In the genomic region with DNA sequence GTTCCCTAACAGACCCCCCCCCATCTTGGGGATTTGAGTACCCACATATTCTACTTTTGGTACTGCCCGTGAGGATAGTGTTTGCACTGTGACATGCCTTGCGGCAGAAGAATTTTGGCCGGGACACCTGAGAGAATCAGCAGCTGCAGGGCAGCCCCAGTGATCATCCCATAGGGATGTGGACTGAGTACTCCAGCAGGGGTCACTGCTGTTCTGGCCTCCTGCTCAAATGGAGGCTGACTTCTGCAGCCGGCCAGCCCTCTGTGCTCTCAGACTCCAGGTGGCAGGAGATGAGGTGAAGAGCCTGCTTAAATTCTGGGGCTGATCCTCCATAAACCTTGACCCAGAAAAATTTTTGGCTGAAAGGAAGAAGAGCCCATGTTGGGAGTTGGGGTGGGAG, we compare ENCODE assay signal across 12 mouse cellular contexts. TPM values are rescaled to one million over a fixed set of nuclear protein-coding genes. Genes with fewer than 3 reads are reported as not detected.
A peak's percentile ranks its signal among the peaks of the same experiment; 100 is the strongest.
DNase-seq lines count a peak whose midpoint lies in the region; ATAC-seq lines count a peak whose summit lies in the region.
"Had no signal": no experiment of that assay in that cellular context is flagged by ENCODE, and none has a peak within 500 bp of the region (broad histone marks: within the 10 kb centered on the region; RNA-seq: fewer than 3 reads in every experiment).

No protein-coding gene starts in this region.

- H3K4me3 ChIP-seq in kidney, embryonic 16.5 days (ENCODE audit: low read length), result no peak overlapping the region
- H3K4me3 ChIP-seq in kidney, embryonic 15.5 days (replicated peaks), result no peak overlapping the region
- no peak overlapping the region for H3K4me3 ChIP-seq in intestine, embryonic 16.5 days (ENCODE audit: low read length)
- H3K4me3 ChIP-seq: limb, embryonic 15.5 days; midbrain, embryonic 12.5 days had no signal

- ATAC-seq in CD4-positive, CD25-positive, alpha-beta regulatory T cell, adult 4 months, result no peak
- ATAC-seq in kidney, embryonic 16.5 days (ENCODE audit: low FRiP score, low TSS enrichment), result peak; percentile 53; the same call in 1 of the 2 replicates
- ATAC-seq in kidney, embryonic 15.5 days (replicated peaks; ENCODE audit: low FRiP score), result no peak; the same call in 1 of the 2 replicates
- 0 out of 2 replicates have a peak, but pooled peaks have one; percentile 57 for ATAC-seq in intestine, embryonic 16.5 days

- DNase-seq in CD4-positive, CD25-positive, alpha-beta regulatory T cell, adult 2 months (ENCODE audit: low read depth, low spot score), result peak; percentile 40
- peak; percentile 20 for DNase-seq in CD4-positive helper T cell, adult 2 months (ENCODE audit: low read depth, low spot score)
- DNase-seq in adrenal gland, postnatal 14 days, result no peak
- DNase-seq in adrenal gland, adult 2 months, result no peak
- DNase-seq: layer of hippocampus, adult 9-11 months had no signal

- WGBS in kidney, embryonic 16.5 days, result 40% methylated on average over 4 of the region's 4 CpGs
- WGBS in kidney, embryonic 15.5 days, result 34% methylated on average over 4 of the region's 4 CpGs
- WGBS in intestine, embryonic 16.5 days, result 39% methylated on average over 4 of the region's 4 CpGs

- H3K9me3 ChIP-seq in kidney, embryonic 16.5 days (ENCODE audit: low read length), result no peaks in the 10 kb centered on the region
- no peaks in the 10 kb centered on the region for H3K9me3 ChIP-seq in kidney, embryonic 15.5 days (replicated peaks)
- no peaks in the 10 kb centered on the region for H3K9me3 ChIP-seq in intestine, embryonic 16.5 days (ENCODE audit: control insufficient read depth, low read length)
- H3K9me3 ChIP-seq: limb, embryonic 15.5 days; midbrain, embryonic 12.5 days had no signal

- H3K9ac ChIP-seq in kidney, embryonic 16.5 days (replicated peaks; ENCODE audit: low read length), result no peak overlapping the region
- H3K9ac ChIP-seq in kidney, embryonic 15.5 days, result no peak overlapping the region
- no peak overlapping the region for H3K9ac ChIP-seq in intestine, embryonic 16.5 days (ENCODE audit: low read depth, low read length)
- H3K9ac ChIP-seq: hindbrain, embryonic 14.5 days; limb, embryonic 15.5 days; midbrain, embryonic 12.5 days had no signal

- H3K4me1 ChIP-seq in kidney, embryonic 16.5 days (ENCODE audit: insufficient read depth, low read length), result peaks cover 6% of the 10 kb centered on the region
- H3K4me1 ChIP-seq in kidney, embryonic 15.5 days, result peaks cover 16% of the 10 kb centered on the region
- peaks cover 5% of the 10 kb centered on the region for H3K4me1 ChIP-seq in intestine, embryonic 16.5 days (ENCODE audit: control insufficient read depth, insufficient read depth, low read length)

- no peak overlapping the region for H3K4me2 ChIP-seq in kidney, embryonic 16.5 days (replicated peaks; ENCODE audit: low read depth, low read length)
- H3K4me2 ChIP-seq in kidney, embryonic 15.5 days, result no peak overlapping the region
- no peak overlapping the region for H3K4me2 ChIP-seq in intestine, embryonic 16.5 days (ENCODE audit: low read depth, low read length)
- H3K4me2 ChIP-seq: hindbrain, embryonic 14.5 days; limb, embryonic 15.5 days; midbrain, embryonic 12.5 days had no signal

- no peaks in the 10 kb centered on the region for H3K36me3 ChIP-seq in kidney, embryonic 16.5 days (ENCODE audit: insufficient read depth, low read length)
- H3K36me3 ChIP-seq in kidney, embryonic 15.5 days, result no peaks in the 10 kb centered on the region
- H3K36me3 ChIP-seq in intestine, embryonic 16.5 days (ENCODE audit: control insufficient read depth, insufficient read depth, low read length), result no peaks in the 10 kb centered on the region
- H3K36me3 ChIP-seq: limb, embryonic 15.5 days; midbrain, embryonic 12.5 days had no signal

- no peak overlapping the region for H3K27ac ChIP-seq in kidney, embryonic 16.5 days (ENCODE audit: low read length)
- H3K27ac ChIP-seq in kidney, embryonic 15.5 days, result no peak overlapping the region
- H3K27ac ChIP-seq in intestine, embryonic 16.5 days (ENCODE audit: low read length), result no peak overlapping the region
- H3K27ac ChIP-seq: hindbrain, embryonic 14.5 days; limb, embryonic 15.5 days; midbrain, embryonic 12.5 days had no signal

- H3K27me3 ChIP-seq in kidney, embryonic 16.5 days (ENCODE audit: insufficient read depth, low read length), result no peaks in the 10 kb centered on the region
- no peaks in the 10 kb centered on the region for H3K27me3 ChIP-seq in kidney, embryonic 15.5 days
- H3K27me3 ChIP-seq in intestine, embryonic 16.5 days (replicated peaks; ENCODE audit: control insufficient read depth, insufficient read depth, low read length), result no peaks in the 10 kb centered on the region

RNA-seq across cellular contexts. Expression of gene Cd82, which starts 58.8 kb away (rescaled TPM):
- 1,000 to 10,000 TPM in 1 of 2 experiments, 100 to 1,000 TPM in 1; 432 to 1,042 TPM for polyA plus RNA-seq in CD4-positive, CD25-positive, alpha-beta regulatory T cell, adult 4 months (2017; shearing (Covaris generic))
- 64.1 and 71.8 TPM in 2 replicates for polyA plus RNA-seq in kidney, embryonic 16.5 days (2015; fragmentation: Nextera tagmentation; extraction: Ambion mirVana)
- 47.8 and 49.4 TPM in 2 replicates for polyA plus RNA-seq in kidney, embryonic 15.5 days (2015; fragmentation: Nextera tagmentation; extraction: Ambion mirVana)
- polyA plus RNA-seq in intestine, embryonic 16.5 days (2015; fragmentation: Nextera tagmentation; extraction: Ambion mirVana), result 171 and 180 TPM in 2 replicates
- 43.0 and 54.9 TPM in 2 replicates for total RNA-seq in adrenal gland, postnatal 14 days (2021)
- total RNA-seq in adrenal gland, adult 2 months (2021), result 10 to 100 TPM; 58.9 to 83.2 TPM
- 125 and 137 TPM in 2 replicates for polyA plus RNA-seq in adrenal gland, adult 2 months (2012; rRNA removed)

Comparison
In these comparisons a context has a peak if more than half of its experiments do, and no peak if none do; other contexts are left out.
1. ATAC-seq: peak in kidney, embryonic 16.5 days (single experiment) and intestine, embryonic 16.5 days (single experiment); none in CD4-positive, CD25-positive, alpha-beta regulatory T cell, adult 4 months (single experiment) and kidney, embryonic 15.5 days (single experiment).
2. DNase-seq: peak in CD4-positive, CD25-positive, alpha-beta regulatory T cell, adult 2 months (single experiment) and CD4-positive helper T cell, adult 2 months (single experiment); none in adrenal gland, postnatal 14 days (single experiment) and adrenal gland, adult 2 months (single experiment).